Mouse (Mus musculus) heart, embryonic 11.5 days (tissue): ENCODE measurements at regions not wholly inside any gene's neighbourhood (a gene's known extent, or its start where the extent isn't known, plus 50 kb on each side); places are given as distances from the start of the nearest gene placed in this dataset.
"Not testable (repeated sequence)": the region's sequence is repeated elsewhere in the genome, so short reads cannot be mapped to it uniquely, and the experiment has no call there.

ENCODE experiments used
- ATAC-seq: fragments of 200-750 bp; cut with Nextera tagmentation; replicated peaks from 2 replicates; pipeline ENCODE4 v1.8.0; 2017; ENCODE audit warnings: moderate library complexity; ENCODE audit not compliant: insufficient number of reproducible peaks, low FRiP score, low TSS enrichment
- H3K27ac ChIP-seq: fragments of 300-500 bp; sonication (generic); 2 replicates; pipeline ENCODE4 v1.5.1; 2014; ENCODE audit warnings: mild to moderate bottlenecking, low read depth, low read length
- H3K27me3 ChIP-seq: fragments of 300-500 bp; sonication (generic); 2 replicates; pipeline ENCODE4 v1.6.1; 2014; ENCODE audit warnings: mild to moderate bottlenecking, low read length, mixed read lengths; ENCODE audit not compliant: control insufficient read depth, insufficient read depth
- H3K36me3 ChIP-seq: fragments of 300-500 bp; sonication (generic); 2 replicates; pipeline ENCODE4 v1.6.1; 2014; ENCODE audit warnings: mild to moderate bottlenecking, low read length, moderate library complexity, mixed read lengths; ENCODE audit not compliant: control insufficient read depth, insufficient read depth
- H3K4me1 ChIP-seq: fragments of 300-500 bp; sonication (generic); 2 replicates; pipeline ENCODE4 v1.6.1; 2014; ENCODE audit warnings: low read length; ENCODE audit not compliant: control insufficient read depth, insufficient read depth
- H3K4me2 ChIP-seq: fragments of 300-500 bp; sonication (generic); 2 replicates; pipeline ENCODE4 v1.6.1; 2014; ENCODE audit warnings: mild to moderate bottlenecking, moderate library complexity
- H3K4me3 ChIP-seq: fragments of 300-500 bp; sonication (generic); 2 replicates; pipeline ENCODE4 v1.5.1; 2014; ENCODE audit warnings: low read depth, low read length
- H3K9ac ChIP-seq: fragments of 300-500 bp; sonication (generic); 2 replicates; pipeline ENCODE4 v1.6.1; 2014; ENCODE audit warnings: mild to moderate bottlenecking, low read depth, low read length, moderate library complexity
- H3K9me3 ChIP-seq: fragments of 300-500 bp; sonication (generic); replicated peaks from 2 replicates; pipeline ENCODE4 v1.6.1; 2016; ENCODE audit warnings: low read length; ENCODE audit not compliant: control insufficient read depth
- WGBS: fragments of 180-500 bp; shearing (Covaris S2); extraction: QIAGEN DNeasy Blood & Tissue Kit; methylation state at CpG from one replicate; pipeline ENCODE4 v1.1.7; 2014; ENCODE audit not compliant: insufficient replicate concordance; 5-methylcytosine and 5-hydroxymethylcytosine counted together

DNA sequence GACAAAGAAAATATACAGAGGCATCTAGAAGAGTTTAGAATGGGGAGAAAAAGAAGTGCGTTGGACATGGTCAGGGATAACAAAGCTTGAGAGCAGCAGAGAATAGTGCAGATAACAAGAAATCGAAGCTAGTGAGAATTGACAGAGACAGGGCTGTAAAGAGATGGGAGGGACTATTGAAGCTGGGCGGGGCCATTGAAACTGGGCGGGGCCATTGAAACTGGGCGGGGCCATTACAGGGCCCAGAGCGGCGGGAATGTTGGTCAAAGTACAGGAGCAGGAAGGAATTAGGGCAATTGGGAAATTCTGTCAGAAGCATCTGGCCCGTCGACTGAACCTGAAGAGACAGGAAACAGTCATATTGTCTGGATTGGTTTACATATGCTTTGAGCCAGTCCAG lies 243.3 kb upstream of the Srek1ip1 start:
- Histone ChIP-seq H3K4me3 (no peak overlapping the region), H3K9ac (no peak overlapping the region), H3K27ac (no peak overlapping the region), H3K4me2 (no peak overlapping the region), H3K4me1 (no peaks in the 10 kb centered on the region), H3K27me3 (no peaks in the 10 kb centered on the region), H3K9me3 (no peaks in the 10 kb centered on the region), H3K36me3 (no peaks in the 10 kb centered on the region)
- ATAC-seq = no peak
- WGBS = 70% methylated on average over 9 of the region's 9 CpGs

DNA sequence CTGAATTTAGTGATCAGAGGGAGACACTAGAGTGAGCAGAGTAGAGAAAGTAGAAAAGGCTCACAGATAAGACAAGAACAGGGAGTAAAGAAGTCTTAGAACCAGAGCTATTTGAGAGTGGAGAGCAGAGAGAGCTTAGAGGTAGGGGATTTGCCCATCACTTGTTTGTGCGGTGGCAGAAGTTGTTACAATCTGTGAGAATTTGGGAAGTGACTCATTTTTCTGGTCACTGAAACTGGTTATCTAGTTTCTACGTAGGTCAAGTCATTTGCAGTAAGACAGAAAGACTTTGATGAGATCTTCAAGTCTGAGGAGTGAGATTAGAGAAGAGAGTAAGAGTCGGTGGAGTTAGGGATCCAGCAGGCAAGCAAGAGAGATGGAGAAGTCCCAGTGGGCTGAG lies 239.0 kb upstream of the Srek1ip1 start:
- Histone ChIP-seq H3K9me3 (no peaks in the 10 kb centered on the region), H3K4me3 (no peak overlapping the region), H3K9ac (no peak overlapping the region), H3K27ac (no peak overlapping the region), H3K27me3 (no peaks in the 10 kb centered on the region), H3K36me3 (no peaks in the 10 kb centered on the region), H3K4me2 (no peak overlapping the region), H3K4me1 (no peaks in the 10 kb centered on the region)
- 72% methylated on average over 3 of the region's 3 CpGs for WGBS
- no peak for ATAC-seq

DNA sequence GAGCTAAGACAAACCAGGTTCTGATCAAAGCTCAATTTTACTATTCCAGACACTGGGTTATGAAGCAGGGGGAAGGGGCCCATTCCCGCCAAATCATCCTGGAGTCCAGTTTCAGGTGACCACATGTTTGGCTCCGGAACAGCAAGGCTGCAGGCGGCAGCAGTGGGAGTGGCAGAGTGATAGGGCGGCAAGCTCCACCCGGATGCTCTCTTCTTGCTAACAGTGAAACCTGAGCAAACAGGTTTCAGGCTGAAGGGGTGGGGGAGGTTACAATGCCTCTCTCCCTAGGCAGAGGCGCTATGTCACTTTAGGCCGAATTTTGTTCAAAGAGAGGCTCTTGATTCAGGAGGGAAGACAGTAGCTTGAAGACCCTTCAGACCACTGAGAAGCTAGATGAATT lies 235.7 kb upstream of the Srek1ip1 start:
- H3K4me1 ChIP-seq, H3K9ac ChIP-seq, H3K9me3 ChIP-seq, H3K36me3 ChIP-seq, ATAC-seq, H3K4me2 ChIP-seq, H3K4me3 ChIP-seq, H3K27ac ChIP-seq, H3K27me3 ChIP-seq: not testable (repeated sequence)
- 21% methylated on average over 7 of the region's 7 CpGs for WGBS

DNA sequence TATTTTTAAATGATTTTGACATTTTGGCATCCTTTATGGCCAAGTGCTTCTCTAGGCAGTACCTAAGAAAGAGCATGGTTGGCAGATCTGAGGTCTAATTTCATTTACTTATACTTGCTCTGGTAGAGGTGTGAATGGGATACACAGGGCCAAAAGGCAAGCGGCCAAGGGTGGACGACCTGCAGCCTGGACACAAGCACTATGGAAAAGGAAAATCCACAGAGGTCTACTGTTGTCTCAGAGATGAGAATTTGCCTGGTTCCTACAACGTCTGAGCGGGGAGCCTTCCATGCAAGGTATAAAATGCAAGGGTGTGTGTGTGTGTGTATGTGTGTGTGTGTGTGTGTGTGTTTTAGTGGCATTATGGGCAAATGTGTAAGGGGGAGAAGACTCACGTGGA lies 232.4 kb upstream of the Srek1ip1 start:
- Histone ChIP-seq H3K9me3 (no peaks in the 10 kb centered on the region), H3K27me3 (no peaks in the 10 kb centered on the region), H3K36me3 (no peaks in the 10 kb centered on the region), H3K4me1 (no peaks in the 10 kb centered on the region), H3K4me2 (no peak overlapping the region), H3K27ac (no peak overlapping the region), H3K4me3 (no peak overlapping the region), H3K9ac (no peak overlapping the region)
- ATAC-seq = no peak
- WGBS = 80% methylated on average over 5 of the region's 5 CpGs

DNA sequence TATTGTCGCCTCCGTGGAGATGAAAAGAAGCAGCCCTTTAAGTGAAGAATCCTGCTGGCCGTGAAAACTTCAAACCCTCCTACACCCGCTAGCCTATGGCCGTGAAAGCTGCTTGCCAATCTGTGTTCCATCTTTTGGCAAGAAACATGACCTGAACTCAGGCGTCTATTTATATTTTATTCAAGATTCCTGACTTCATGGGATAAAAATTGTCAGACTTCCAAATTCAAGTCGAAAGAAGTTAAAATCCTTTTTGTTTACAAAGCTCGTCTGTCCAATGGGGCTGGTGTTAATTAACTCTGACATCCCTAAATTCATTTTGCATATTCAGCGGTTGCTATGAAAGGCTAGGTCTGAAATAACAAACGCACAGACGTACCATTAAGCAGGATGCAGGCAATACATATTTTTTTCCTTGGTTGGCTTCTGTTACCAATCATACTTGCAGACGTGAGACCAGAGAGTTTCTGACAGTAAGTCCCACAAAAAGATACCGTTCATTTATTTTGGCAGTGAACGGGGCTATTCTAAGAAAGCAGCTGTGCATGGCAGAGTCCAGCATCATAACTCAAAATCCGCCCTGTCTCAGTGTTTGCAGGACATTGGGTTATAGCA lies 231.7 kb upstream of the Srek1ip1 start:
- Histone ChIP-seq H3K27ac (no peak overlapping the region), H3K4me1 (no peaks in the 10 kb centered on the region), H3K9ac (no peak overlapping the region), H3K4me2 (no peak overlapping the region), H3K4me3 (no peak overlapping the region), H3K27me3 (no peaks in the 10 kb centered on the region), H3K36me3 (no peaks in the 10 kb centered on the region), H3K9me3 (no peaks in the 10 kb centered on the region)
- 57% methylated on average over 15 of the region's 15 CpGs for WGBS
- ATAC-seq = no peak

DNA sequence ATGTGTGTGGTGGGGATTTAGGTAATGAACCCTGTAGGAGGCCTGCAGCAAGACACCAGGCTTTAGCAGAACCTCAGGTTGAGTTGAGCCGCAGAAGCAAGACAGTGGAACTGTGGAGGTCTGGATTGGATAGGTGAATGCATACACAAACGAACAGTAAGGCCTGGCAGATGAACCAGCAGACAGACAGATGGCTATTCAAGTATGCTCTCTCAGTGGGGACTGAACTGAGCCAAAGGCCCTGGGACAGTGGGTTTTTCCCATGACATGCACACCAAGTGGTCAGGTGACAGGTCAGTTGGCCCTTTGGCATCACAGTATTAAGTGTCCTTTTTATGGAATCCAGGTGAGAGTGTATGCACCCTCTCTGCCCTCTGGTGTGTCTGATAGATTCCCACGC lies 229.7 kb upstream of the Srek1ip1 start:
- H3K9ac ChIP-seq = no peak overlapping the region
- H3K9me3 ChIP-seq = no peaks in the 10 kb centered on the region
- no peak overlapping the region for H3K4me3 ChIP-seq
- 52% methylated on average over 3 of the region's 3 CpGs for WGBS
- no peak overlapping the region for H3K27ac ChIP-seq
- no peaks in the 10 kb centered on the region for H3K4me1 ChIP-seq
- ATAC-seq = no peak
- H3K4me2 ChIP-seq = no peak overlapping the region
- no peaks in the 10 kb centered on the region for H3K27me3 ChIP-seq
- H3K36me3 ChIP-seq = no peaks in the 10 kb centered on the region

DNA sequence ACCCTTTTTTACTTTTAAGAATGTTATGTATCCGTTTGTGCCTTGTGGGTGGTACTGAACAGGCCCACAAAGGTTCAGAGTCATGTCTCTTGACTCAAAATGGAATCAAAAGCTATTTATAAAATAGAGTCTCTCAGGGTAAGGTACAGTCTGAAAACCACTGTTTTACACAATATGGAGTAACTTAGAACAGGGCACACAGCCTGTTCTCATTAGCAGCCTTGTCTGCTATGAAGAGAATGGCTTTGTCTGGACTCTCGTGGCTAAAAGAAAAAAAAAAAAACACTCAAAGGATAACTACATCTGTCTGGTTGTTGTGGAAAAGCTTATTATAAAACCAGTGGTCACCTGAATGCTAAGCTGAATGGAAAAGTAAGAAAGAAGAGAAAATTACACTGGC lies 229.3 kb upstream of the Srek1ip1 start:
- Histone ChIP-seq H3K4me2 (no peak overlapping the region), H3K27ac (no peak overlapping the region), H3K27me3 (no peaks in the 10 kb centered on the region), H3K9ac (no peak overlapping the region), H3K36me3 (no peaks in the 10 kb centered on the region), H3K9me3 (no peaks in the 10 kb centered on the region), H3K4me3 (no peak overlapping the region), H3K4me1 (no peaks in the 10 kb centered on the region)
- ATAC-seq = no peak
- 56% methylated on average over 2 of the region's 2 CpGs for WGBS

DNA sequence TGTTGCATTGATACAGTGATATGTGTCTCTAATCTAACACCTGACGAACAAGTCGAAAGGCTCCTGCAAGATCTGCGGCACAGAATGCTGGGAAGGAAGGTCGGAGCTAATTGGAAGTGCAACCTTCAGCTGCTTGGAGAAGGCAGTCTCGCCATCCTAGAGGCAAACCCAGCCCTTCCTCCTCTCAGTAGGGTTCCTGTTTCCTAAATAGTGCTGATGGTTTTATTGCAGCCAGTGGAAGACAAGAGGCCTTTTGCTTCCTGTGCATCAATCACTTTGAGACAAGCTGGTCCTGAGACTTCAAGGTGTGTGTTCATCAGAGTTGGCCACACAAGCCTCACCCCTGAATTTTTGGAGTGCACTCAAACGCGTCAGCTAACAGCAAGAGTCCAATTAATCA lies 228.4 kb upstream of the Srek1ip1 start:
- Histone ChIP-seq H3K4me2 (no peak overlapping the region), H3K36me3 (no peaks in the 10 kb centered on the region), H3K4me1 (no peaks in the 10 kb centered on the region), H3K9me3 (no peaks in the 10 kb centered on the region), H3K4me3 (no peak overlapping the region), H3K27me3 (no peaks in the 10 kb centered on the region), H3K9ac (no peak overlapping the region), H3K27ac (no peak overlapping the region)
- 50% methylated on average over 7 of the region's 7 CpGs for WGBS
- no peak for ATAC-seq

DNA sequence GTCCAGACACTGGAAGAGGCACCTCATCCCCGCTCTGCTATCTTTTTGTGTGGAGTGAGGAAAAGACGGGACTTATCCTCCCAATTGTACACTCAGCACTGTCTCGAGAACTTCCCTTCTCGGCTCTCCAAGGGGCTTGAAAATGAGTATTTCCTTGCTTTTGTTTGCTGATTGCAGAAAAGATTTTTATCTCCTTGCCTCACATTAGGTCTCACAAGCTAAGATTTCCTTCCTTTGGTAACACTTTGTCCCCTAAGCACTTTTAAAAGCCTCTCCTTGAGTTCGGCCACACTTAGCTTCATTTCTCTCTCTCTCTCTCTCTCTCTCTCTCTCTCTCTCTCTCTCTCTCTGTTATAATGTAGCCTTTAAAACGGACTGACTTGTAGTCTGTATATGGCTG lies 222.5 kb upstream of the Srek1ip1 start:
- Histone ChIP-seq H3K27ac (no peak overlapping the region), H3K4me1 (0 out of 2 replicates have a peak, but pooled peaks cover 4% of the 10 kb centered on the region), H3K27me3 (no peaks in the 10 kb centered on the region), H3K9ac (no peak overlapping the region), H3K36me3 (no peaks in the 10 kb centered on the region), H3K4me3 (no peak overlapping the region), H3K4me2 (no peak overlapping the region), H3K9me3 (no peaks in the 10 kb centered on the region)
- 34% methylated on average over 6 of the region's 6 CpGs for WGBS
- ATAC-seq = no peak
